In the genomic region with DNA sequence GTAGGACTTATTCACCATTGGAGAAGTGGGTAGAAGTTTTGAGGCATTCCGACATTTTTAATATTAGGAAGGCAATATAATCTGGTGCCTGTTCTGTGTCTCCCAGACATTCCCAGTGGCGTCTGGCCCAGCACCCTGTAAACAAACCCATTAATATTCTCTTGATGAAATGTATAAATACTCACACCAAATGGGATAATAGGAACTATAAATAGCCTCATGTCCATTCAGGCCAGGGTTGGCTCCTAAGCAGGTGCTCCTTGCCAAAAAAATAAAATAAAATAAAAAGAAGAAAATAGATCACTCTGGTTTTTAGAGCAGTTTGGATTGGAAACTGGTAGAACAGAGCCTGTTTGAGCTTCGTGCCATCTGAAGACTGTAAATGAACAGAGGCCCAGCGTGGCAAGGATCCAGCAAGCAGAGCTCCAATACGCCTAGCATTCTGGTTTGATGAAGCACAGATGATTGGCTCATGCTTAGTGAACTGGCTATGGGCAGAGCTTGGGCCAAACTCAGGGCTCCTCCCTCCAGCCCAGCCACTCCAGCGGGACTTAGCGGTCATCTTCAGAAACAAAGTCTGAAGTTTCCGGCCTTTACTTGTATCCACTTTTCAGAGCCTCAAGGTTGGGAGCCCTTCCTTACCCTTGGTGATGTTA, we compare ENCODE assay signal across 10 mouse cellular contexts. TPM values are rescaled to one million over a fixed set of nuclear protein-coding genes. Genes with fewer than 3 reads are reported as not detected.
DNase-seq lines count a peak whose midpoint lies in the region; ATAC-seq lines count a peak whose summit lies in the region.
"Had no signal": no experiment of that assay in that cellular context is flagged by ENCODE, and none has a peak within 500 bp of the region (broad histone marks: within the 10 kb centered on the region; RNA-seq: fewer than 3 reads in every experiment).

No protein-coding gene starts in this region.

- no peaks in the 10 kb centered on the region for H3K9me3 ChIP-seq in forebrain, embryonic 14.5 days (replicated peaks; ENCODE audit: control insufficient read depth, low read length)
- H3K9me3 ChIP-seq in forebrain, embryonic 11.5 days (ENCODE audit: control insufficient read depth, low read length), result no peaks in the 10 kb centered on the region
- H3K9me3 ChIP-seq: neural tube, embryonic 12.5 days had no signal

- DNase-seq in forebrain, embryonic 14.5 days (ENCODE audit: low spot score), result peak; percentile 69
- DNase-seq in forebrain, embryonic 11.5 days (ENCODE audit: low spot score), result no peak
- peak; percentile 9 for DNase-seq in adrenal gland, postnatal 25 days
- DNase-seq in frontal cortex, postnatal 36 days (ENCODE audit: low spot score in 2 of 2), result peak; percentile 40 to 67
- DNase-seq in layer of hippocampus, postnatal 10 days (ENCODE audit: low spot score in 2 of 2), result peak; percentile 86 to 87
- DNase-seq in right cerebral cortex, adult 2 months (ENCODE audit: low spot score in 2 of 2), result peak; percentile 48 to 61
- no peak for DNase-seq in embryo, embryonic 10.5 days (ENCODE audit: low spot score)
- DNase-seq in thymus, adult 18-20 months, result no peak

- H3K27ac ChIP-seq in forebrain, embryonic 14.5 days (ENCODE audit: low read depth, low read length), result no peak overlapping the region
- H3K27ac ChIP-seq in forebrain, embryonic 11.5 days (ENCODE audit: low read depth, low read length), result no peak overlapping the region
- H3K27ac ChIP-seq: neural tube, embryonic 12.5 days had no signal

- no peaks in the 10 kb centered on the region for H3K27me3 ChIP-seq in forebrain, embryonic 14.5 days (replicated peaks; ENCODE audit: control insufficient read depth, insufficient read depth, low read length)
- H3K27me3 ChIP-seq in forebrain, embryonic 11.5 days (ENCODE audit: control insufficient read depth, insufficient read depth, low read length), result no peaks in the 10 kb centered on the region
- H3K27me3 ChIP-seq: neural tube, embryonic 12.5 days had no signal

- H3K4me3 ChIP-seq in forebrain, embryonic 14.5 days (ENCODE audit: low read depth, low read length), result no peak overlapping the region
- H3K4me3 ChIP-seq in forebrain, embryonic 11.5 days (ENCODE audit: low read depth, low read length), result no peak overlapping the region
- H3K4me3 ChIP-seq: neural tube, embryonic 12.5 days had no signal

- peak; percentile 60; the same call in 1 of the 2 replicates for ATAC-seq in forebrain, embryonic 14.5 days
- ATAC-seq in forebrain, embryonic 11.5 days (replicated peaks; ENCODE audit: low FRiP score), result no peak

- no peak overlapping the region for H3K9ac ChIP-seq in forebrain, embryonic 14.5 days (ENCODE audit: low read length)
- no peak overlapping the region for H3K9ac ChIP-seq in forebrain, embryonic 11.5 days (ENCODE audit: low read length)
- H3K9ac ChIP-seq: neural tube, embryonic 12.5 days had no signal

- 73% methylated on average over 8 of the region's 8 CpGs for WGBS in forebrain, embryonic 14.5 days
- 94% methylated on average over 8 of the region's 8 CpGs for WGBS in forebrain, embryonic 11.5 days

- no peak overlapping the region for H3K4me2 ChIP-seq in forebrain, embryonic 14.5 days (ENCODE audit: low read length)
- H3K4me2 ChIP-seq in forebrain, embryonic 11.5 days (ENCODE audit: low read depth, low read length, severe bottlenecking), result no peak overlapping the region
- H3K4me2 ChIP-seq: neural tube, embryonic 12.5 days had no signal

- H3K4me1 ChIP-seq in forebrain, embryonic 14.5 days (ENCODE audit: control insufficient read depth, insufficient read depth, low read length), result no peaks in the 10 kb centered on the region
- H3K4me1 ChIP-seq in forebrain, embryonic 11.5 days (replicated peaks; ENCODE audit: control insufficient read depth, insufficient read depth, low read length), result no peaks in the 10 kb centered on the region
- H3K4me1 ChIP-seq: neural tube, embryonic 12.5 days had no signal

- H3K36me3 ChIP-seq in forebrain, embryonic 14.5 days (ENCODE audit: control insufficient read depth, insufficient read depth, low read length), result no peaks in the 10 kb centered on the region
- H3K36me3 ChIP-seq in forebrain, embryonic 11.5 days (ENCODE audit: control insufficient read depth, insufficient read depth, low read length), result no peaks in the 10 kb centered on the region
- H3K36me3 ChIP-seq: neural tube, embryonic 12.5 days had no signal

RNA-seq across cellular contexts. Expression of a gene that starts 19.7 kb away (rescaled TPM):
- polyA plus RNA-seq in forebrain, embryonic 14.5 days (2014; fragmentation: Nextera tagmentation; extraction: Ambion mirVana), result not detected in 2 replicates
- not detected in 2 replicates for polyA plus RNA-seq in forebrain, embryonic 11.5 days (2014; fragmentation: Nextera tagmentation; extraction: Ambion mirVana)
- total RNA-seq in adrenal gland, postnatal 25 days (2021), result not detected in 2 replicates
- total RNA-seq in layer of hippocampus, postnatal 10 days (2021), result not detected
- polyA plus RNA-seq: intestine, embryonic 14.5 days; neural tube, embryonic 12.5 days had no signal

RNA-seq across cellular contexts. Expression of a gene that starts 41.5 kb away (rescaled TPM):
- 15.1 and 15.8 TPM in 2 replicates for polyA plus RNA-seq in forebrain, embryonic 14.5 days (2014; fragmentation: Nextera tagmentation; extraction: Ambion mirVana)
- 30.0 and 35.6 TPM in 2 replicates for polyA plus RNA-seq in forebrain, embryonic 11.5 days (2014; fragmentation: Nextera tagmentation; extraction: Ambion mirVana)
- 192 and 198 TPM in 2 replicates for total RNA-seq in adrenal gland, postnatal 25 days (2021)
- 100 to 1,000 TPM in 1 of 2 experiments, 10 to 100 TPM in 1; 94.7 to 102 TPM for total RNA-seq in layer of hippocampus, postnatal 10 days (2021)

Comparison
In these comparisons a context has a peak if more than half of its experiments do, and no peak if none do; other contexts are left out.
1. DNase-seq: peak in forebrain, embryonic 14.5 days (single experiment), adrenal gland, postnatal 25 days (single experiment), frontal cortex, postnatal 36 days (2 of 2), layer of hippocampus, postnatal 10 days (2 of 2) and right cerebral cortex, adult 2 months (2 of 2); none in forebrain, embryonic 11.5 days (single experiment), embryo, embryonic 10.5 days (single experiment) and thymus, adult 18-20 months (0 of 2).